Mouse (Mus musculus): Measurements from ENCODE around the gene Cfb.

GRCm38 (mm10) chr17:34891377-34891776 is 29.1 kb upstream of the Cfb start:
- TF ChIP-seq TCF12 (IDR thresholded peaks at IDR 0.05; ENCODE audit: low read depth, low read length) (no peak), POLR2A (IDR thresholded peaks at IDR 0.05; ENCODE audit: low read depth, low read length) (no peak), SIN3A (IDR thresholded peaks at IDR 0.05; ENCODE audit: low read length) (no peak), MAX (IDR thresholded peaks at IDR 0.05; ENCODE audit: low read length) (no peak), TBP (conservative IDR thresholded peaks at IDR 0.05; ENCODE audit: low read depth, low read length) (no peak), E2F4 (IDR thresholded peaks at IDR 0.05; ENCODE audit: insufficient replicate concordance, low read depth, low read length) (no peak), CTCF (conservative IDR thresholded peaks at IDR 0.05 in 1 of 2, IDR thresholded peaks at IDR 0.05 in 1 of 2; ENCODE audit: low read depth in 2 of 2, low read length in 2 of 2) (peak in 1 of 2 experiments; percentile 33; a peak in 2 of 4 replicates)
